Mouse (Mus musculus): Measurements from ENCODE around the gene Nsf. TPM values are rescaled to one million over a fixed set of nuclear protein-coding genes. Genes with fewer than 3 reads are reported as not detected.

The Nsf gene
- polyA plus RNA-seq, 1 experiment, result 37.5 TPM

DNA sequence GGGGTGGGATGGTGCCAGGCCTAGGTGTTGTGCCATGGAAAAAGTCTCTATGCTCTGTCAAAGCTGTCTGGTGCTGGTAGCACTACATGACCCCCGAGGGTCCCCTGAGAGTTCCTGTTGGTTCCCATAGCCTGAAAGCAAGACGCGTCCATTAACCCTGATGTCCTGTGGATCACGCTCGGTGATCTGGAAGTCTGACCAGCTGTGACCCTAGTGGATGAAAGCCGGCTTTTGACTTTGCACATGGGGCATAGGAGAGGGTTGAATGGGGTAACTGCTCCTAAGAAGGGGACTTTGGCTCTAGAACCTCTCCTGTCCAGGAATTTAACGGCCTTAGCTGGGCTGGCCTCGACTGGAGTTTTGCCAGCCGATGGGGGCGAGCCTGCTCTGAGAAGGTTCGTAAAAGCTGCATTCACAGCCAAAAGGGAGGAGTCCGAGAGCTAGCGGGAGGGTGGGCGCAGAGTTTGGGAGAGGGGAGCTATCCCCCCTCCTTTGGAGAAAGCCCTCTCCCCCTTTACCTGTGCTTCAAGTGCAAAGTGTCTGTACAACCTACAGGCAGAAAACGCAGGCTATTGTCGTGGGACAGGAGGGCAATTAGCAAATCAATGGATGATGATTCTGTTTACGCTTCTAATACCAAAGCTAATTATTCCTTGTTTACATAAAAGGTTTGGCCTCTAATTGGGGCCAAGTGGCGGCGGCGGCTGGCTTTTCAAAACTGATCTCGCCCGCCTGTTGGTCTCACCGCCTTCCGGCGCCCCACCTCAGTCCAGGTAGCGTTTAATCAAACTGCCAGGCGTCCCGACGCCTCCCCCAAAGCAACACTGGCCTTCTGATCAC, 144.9 kb downstream of the Nsf start:
- no peak for TF ChIP-seq CTCF (IDR thresholded peaks at IDR 0.05; ENCODE audit: borderline replicate concordance, insufficient read depth, low read length)
- TF ChIP-seq POLR2A (IDR thresholded peaks at IDR 0.05; ENCODE audit: low read depth, low read length), result no peak
- Histone ChIP-seq H3K4me3 (ENCODE audit: insufficient read depth, low read length) (no peak overlapping the region), H3K4me1 (ENCODE audit: control insufficient read depth, insufficient read depth, low read length) (no peaks in the 10 kb centered on the region), H3K27ac (ENCODE audit: insufficient read depth, low read length) (no peak overlapping the region)

GRCm38 (mm10) chr11:103807966-103808365, 145.9 kb downstream of the Nsf start:
- Histone ChIP-seq H3K27ac (ENCODE audit: insufficient read depth, low read length) (no peak overlapping the region), H3K4me1 (ENCODE audit: control insufficient read depth, insufficient read depth, low read length) (no peaks in the 10 kb centered on the region), H3K4me3 (ENCODE audit: insufficient read depth, low read length) (no peak overlapping the region)
- TF ChIP-seq CTCF (IDR thresholded peaks at IDR 0.05; ENCODE audit: borderline replicate concordance, insufficient read depth, low read length) (no peak), POLR2A (IDR thresholded peaks at IDR 0.05; ENCODE audit: low read depth, low read length) (no peak)

GRCm38 (mm10) chr11:103804804-103805203, 149.1 kb downstream of the Nsf start:
- TF ChIP-seq CTCF (IDR thresholded peaks at IDR 0.05; ENCODE audit: borderline replicate concordance, insufficient read depth, low read length) (no peak), POLR2A (IDR thresholded peaks at IDR 0.05; ENCODE audit: low read depth, low read length) (no peak)
- H3K4me1 ChIP-seq (ENCODE audit: control insufficient read depth, insufficient read depth, low read length), result no peaks in the 10 kb centered on the region
- no peak overlapping the region for H3K4me3 ChIP-seq (ENCODE audit: insufficient read depth, low read length)
- H3K27ac ChIP-seq (ENCODE audit: insufficient read depth, low read length), result no peak overlapping the region

- no peak overlapping the region for H3K27ac ChIP-seq (ENCODE audit: insufficient read depth, low read length)
- no peak for TF ChIP-seq CTCF (IDR thresholded peaks at IDR 0.05; ENCODE audit: borderline replicate concordance, insufficient read depth, low read length)
- no peak for TF ChIP-seq POLR2A (IDR thresholded peaks at IDR 0.05; ENCODE audit: low read depth, low read length)
- no peaks in the 10 kb centered on the region for H3K4me1 ChIP-seq (ENCODE audit: control insufficient read depth, insufficient read depth, low read length)
- H3K4me3 ChIP-seq (ENCODE audit: insufficient read depth, low read length), result no peak overlapping the region
Observed at GRCm38 (mm10) chr11:103804126-103804525, 149.7 kb downstream of the Nsf start.

DNA sequence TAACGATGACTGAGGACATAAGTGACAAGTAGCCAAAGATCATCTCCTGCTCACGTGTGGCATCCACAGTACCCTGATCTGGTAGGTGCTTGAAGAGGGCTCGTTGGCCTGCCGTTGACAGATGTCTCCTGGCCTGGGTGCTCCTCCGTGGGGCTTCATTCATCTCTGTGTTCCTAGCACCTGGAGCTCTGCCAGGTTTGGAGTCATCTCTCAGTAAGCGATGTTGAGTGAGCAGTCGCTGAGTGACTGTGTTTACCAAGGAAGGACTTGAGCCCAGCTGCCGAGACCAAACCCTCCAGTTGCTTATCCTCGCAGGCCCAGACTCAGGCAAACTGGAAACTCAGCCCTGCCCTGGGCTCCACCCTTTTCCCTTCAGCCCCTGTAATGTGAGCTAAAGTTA, 152.7 kb downstream of the Nsf start:
- no peak for TF ChIP-seq POLR2A (IDR thresholded peaks at IDR 0.05; ENCODE audit: low read depth, low read length)
- TF ChIP-seq CTCF (IDR thresholded peaks at IDR 0.05; ENCODE audit: borderline replicate concordance, insufficient read depth, low read length), result no peak
- Histone ChIP-seq H3K4me3 (ENCODE audit: insufficient read depth, low read length) (no peak overlapping the region), H3K4me1 (ENCODE audit: control insufficient read depth, insufficient read depth, low read length) (no peaks in the 10 kb centered on the region)

DNA sequence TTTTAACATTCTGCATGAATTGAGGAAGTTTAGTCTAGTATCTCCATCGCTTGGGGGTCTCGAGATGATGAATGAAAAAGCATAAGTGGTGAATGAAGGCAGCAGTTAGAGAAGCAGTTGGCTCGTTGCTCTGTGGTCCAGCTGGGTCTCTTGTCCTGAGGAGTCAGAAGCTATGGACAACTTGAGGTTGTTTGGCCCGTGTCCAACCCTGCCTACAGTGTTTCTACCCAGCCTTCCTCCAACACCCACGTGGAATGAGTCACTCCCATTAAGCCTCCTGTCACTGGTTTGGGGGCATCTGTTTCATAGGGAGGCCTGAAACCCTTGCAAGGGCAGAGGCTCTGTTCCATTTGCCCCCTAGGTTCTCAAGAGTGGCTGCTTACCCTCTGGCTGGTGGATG, 163.9 kb downstream of the Nsf start:
- TF ChIP-seq CTCF (IDR thresholded peaks at IDR 0.05; ENCODE audit: borderline replicate concordance, insufficient read depth, low read length), result no peak
- no peak for TF ChIP-seq POLR2A (IDR thresholded peaks at IDR 0.05; ENCODE audit: low read depth, low read length)
- H3K4me3 ChIP-seq (ENCODE audit: insufficient read depth, low read length), result no peak overlapping the region
- H3K27ac ChIP-seq (ENCODE audit: insufficient read depth, low read length), result no peak overlapping the region
- no peaks in the 10 kb centered on the region for H3K4me1 ChIP-seq (ENCODE audit: control insufficient read depth, insufficient read depth, low read length)

More for the DNA sequence above, 152.7 kb downstream of the Nsf start:
- H3K27ac ChIP-seq (ENCODE audit: insufficient read depth, low read length), result no peak overlapping the region

GRCm38 (mm10) chr11:103780152-103780551, 173.7 kb downstream of the Nsf start:
- Histone ChIP-seq H3K27ac (ENCODE audit: insufficient read depth, low read length) (no peak overlapping the region), H3K4me1 (ENCODE audit: control insufficient read depth, insufficient read depth, low read length) (peaks cover 4% of the 10 kb centered on the region; the same call in 1 of the 2 replicates), H3K4me3 (ENCODE audit: insufficient read depth, low read length) (no peak overlapping the region)
- TF ChIP-seq CTCF (IDR thresholded peaks at IDR 0.05; ENCODE audit: borderline replicate concordance, insufficient read depth, low read length), result no peak
- TF ChIP-seq POLR2A (IDR thresholded peaks at IDR 0.05; ENCODE audit: low read depth, low read length), result no peak

DNA sequence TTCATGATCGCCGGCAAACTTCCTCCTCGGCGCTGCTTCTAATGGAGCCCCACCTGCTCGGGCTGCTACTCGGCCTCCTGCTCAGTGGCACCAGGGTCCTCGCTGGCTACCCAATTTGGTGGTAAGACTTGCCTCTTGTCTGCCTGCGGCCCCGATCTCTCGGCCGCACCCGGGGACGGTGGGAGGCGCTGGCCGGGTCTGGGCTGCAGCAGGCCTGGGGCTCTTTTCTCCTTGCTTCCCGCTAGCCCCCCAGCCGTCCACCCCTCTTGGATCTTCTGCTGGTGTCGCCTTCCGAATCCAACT, 179.7 kb downstream of the Nsf start:
- TF ChIP-seq POLR2A (IDR thresholded peaks at IDR 0.05; ENCODE audit: low read depth, low read length), result no peak
- TF ChIP-seq CTCF (IDR thresholded peaks at IDR 0.05; ENCODE audit: borderline replicate concordance, insufficient read depth, low read length), result no peak
- Histone ChIP-seq H3K27ac (ENCODE audit: insufficient read depth, low read length) (no peak overlapping the region), H3K4me1 (ENCODE audit: control insufficient read depth, insufficient read depth, low read length) (no peaks in the 10 kb centered on the region), H3K4me3 (ENCODE audit: insufficient read depth, low read length) (no peak overlapping the region)

DNA sequence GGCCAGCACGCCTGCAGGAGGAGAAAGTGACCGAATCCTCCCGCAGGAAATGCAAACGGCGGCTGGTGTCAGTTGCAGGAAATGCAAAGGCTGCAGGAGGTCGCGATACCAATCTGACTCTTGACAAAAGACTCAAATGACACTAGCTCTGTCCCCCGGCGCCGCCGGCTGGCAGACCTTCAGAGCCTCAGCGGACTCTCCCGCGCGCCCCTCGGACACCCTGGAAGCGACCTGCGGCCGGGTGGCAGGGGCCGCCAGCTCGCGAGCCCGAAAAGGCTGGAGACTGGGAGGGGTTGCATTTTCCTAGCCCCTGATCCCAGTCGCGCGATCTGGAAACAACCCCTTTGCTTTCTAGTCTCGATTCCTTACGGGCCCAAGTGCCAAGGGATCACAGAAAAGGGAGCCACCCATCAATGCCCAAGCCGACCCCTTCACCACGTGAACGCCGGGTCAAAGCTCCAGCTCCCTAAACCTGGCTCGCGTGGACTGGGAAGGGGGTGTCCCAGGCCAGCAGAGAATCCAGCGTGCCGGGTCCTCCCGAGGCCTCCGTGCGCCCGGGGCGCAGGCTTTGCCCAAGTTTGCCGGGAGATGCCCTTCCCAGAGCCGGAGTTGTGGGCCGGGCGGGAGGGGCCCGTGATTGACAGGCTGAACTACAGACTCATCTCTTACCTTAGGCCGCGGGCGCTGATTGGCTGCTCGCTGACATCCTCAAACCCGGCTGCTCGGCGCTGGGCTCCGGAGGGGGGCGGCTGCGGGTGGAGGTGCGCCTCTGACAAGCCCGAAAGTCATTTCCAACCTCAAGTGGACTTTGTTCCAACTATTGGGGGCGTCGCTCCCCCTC, 180.2 kb downstream of the Nsf start, which contains the start of gene Wnt3:
Gene Wnt3, plus strand, starts transcription at position 764 of the 841 bp plus-strand sequence.
- no peak for TF ChIP-seq CTCF (IDR thresholded peaks at IDR 0.05; ENCODE audit: borderline replicate concordance, insufficient read depth, low read length)
- TF ChIP-seq POLR2A (IDR thresholded peaks at IDR 0.05; ENCODE audit: low read depth, low read length), result no peak
- Histone ChIP-seq H3K4me1 (ENCODE audit: control insufficient read depth, insufficient read depth, low read length) (no peaks in the 10 kb centered on the region), H3K4me3 (ENCODE audit: insufficient read depth, low read length) (0 out of 2 replicates have a peak within 1 kb of the TSS, but pooled peaks have one; percentile 5), H3K27ac (ENCODE audit: insufficient read depth, low read length) (no peak within 1 kb of the TSS)

Measured in embryonic fibroblast, embryonic 13.5 days (primary cell).